In the genomic region with DNA sequence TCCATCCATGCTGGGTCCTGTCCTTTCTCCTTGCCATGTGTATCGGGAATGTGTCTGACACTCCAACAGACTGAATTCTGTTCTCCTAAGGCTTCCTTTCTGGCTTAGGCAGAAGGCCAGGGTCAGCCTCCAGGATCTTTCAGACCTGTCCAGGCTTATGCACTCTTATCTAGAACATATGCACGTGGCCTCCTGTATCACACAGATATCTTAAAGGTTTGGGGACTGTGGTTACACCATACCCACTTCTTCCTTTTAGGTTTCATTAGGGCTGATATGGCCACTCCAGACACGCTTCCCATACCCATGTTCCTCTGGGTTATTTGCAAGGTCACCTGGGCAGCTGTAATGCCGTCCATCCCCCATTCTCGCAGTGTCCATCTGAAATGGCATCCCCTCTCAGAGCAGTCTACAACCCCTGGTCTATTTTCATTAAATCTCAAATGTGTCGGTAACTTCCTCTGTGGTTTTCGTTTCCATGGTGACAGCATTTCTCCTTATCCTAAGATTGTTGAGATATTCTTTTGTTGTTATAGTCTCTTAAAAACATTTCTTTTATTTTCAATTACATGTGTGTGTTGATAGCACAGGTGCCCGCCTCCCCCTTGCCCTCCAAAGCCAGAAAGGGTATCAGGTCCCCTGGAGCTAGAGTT, we compare ENCODE assay signal across 24 mouse cellular contexts.
DNase-seq lines count a peak whose midpoint lies in the region; ATAC-seq and TF ChIP-seq lines count a peak whose summit lies in the region.
"Had no signal": no experiment of that assay in that cellular context is flagged by ENCODE, and none has a peak within 500 bp of the region (broad histone marks: within the 10 kb centered on the region; RNA-seq: fewer than 3 reads in every experiment).

No protein-coding gene starts in this region.

- no peak overlapping the region for H3K4me2 ChIP-seq in midbrain, embryonic 14.5 days (ENCODE audit: low read length)
- no peak overlapping the region for H3K4me2 ChIP-seq in midbrain, embryonic 13.5 days (replicated peaks)
- no peak overlapping the region for H3K4me2 ChIP-seq in liver, embryonic 14.5 days (ENCODE audit: low read depth)
- H3K4me2 ChIP-seq: embryonic facial prominence, embryonic 13.5 days; heart, embryonic 12.5 days; midbrain, embryonic 15.5 days; neural tube, embryonic 13.5 days had no signal

- H3K4me1 ChIP-seq in midbrain, embryonic 14.5 days (ENCODE audit: control insufficient read depth, insufficient read depth, low read length) = no peaks in the 10 kb centered on the region
- 0 out of 2 replicates have a peak, but pooled peaks cover 4% of the 10 kb centered on the region for H3K4me1 ChIP-seq in midbrain, embryonic 13.5 days (replicated peaks)
- H3K4me1 ChIP-seq in liver, embryonic 14.5 days (replicated peaks; ENCODE audit: control insufficient read depth in 2 of 2, insufficient read depth in 2 of 2, low read length in 1 of 2) = peaks cover 4 to 10% of the 10 kb centered on the region in 2 experiments
- H3K4me1 ChIP-seq: neural tube, embryonic 13.5 days had no signal

- no peak for ATAC-seq in midbrain, embryonic 14.5 days (ENCODE audit: low FRiP score, low TSS enrichment)
- no peak for ATAC-seq in midbrain, embryonic 13.5 days
- peak; percentile 35; the same call in 1 of the 2 replicates for ATAC-seq in erythroblast, adult 5-6 weeks (replicated peaks; ENCODE audit: low FRiP score, poor library complexity, severe bottlenecking)
- ATAC-seq in liver, embryonic 14.5 days (ENCODE audit: insufficient read depth) = peak; percentile 49
- ATAC-seq: forebrain, embryonic 14.5 days; hindbrain, postnatal 0 days; lung, postnatal 0 days; midbrain, embryonic 15.5 days had no signal

- H3K27me3 ChIP-seq in midbrain, embryonic 14.5 days (ENCODE audit: control insufficient read depth, insufficient read depth, low read length) = no peaks in the 10 kb centered on the region
- no peaks in the 10 kb centered on the region for H3K27me3 ChIP-seq in midbrain, embryonic 13.5 days
- no peaks in the 10 kb centered on the region for H3K27me3 ChIP-seq in liver, embryonic 14.5 days (ENCODE audit: control insufficient read depth, insufficient read depth, low read length)
- H3K27me3 ChIP-seq: embryonic facial prominence, embryonic 13.5 days; heart, embryonic 12.5 days; midbrain, embryonic 15.5 days; neural tube, embryonic 13.5 days had no signal

- TF ChIP-seq EP300 in liver, embryonic 14.5 days (IDR thresholded peaks at IDR 0.05; ENCODE audit: low read depth) = no peak

- H3K9me3 ChIP-seq in midbrain, embryonic 14.5 days (ENCODE audit: control insufficient read depth, low read length) = no peaks in the 10 kb centered on the region
- 0 out of 2 replicates have a peak, but pooled peaks cover 3% of the 10 kb centered on the region for H3K9me3 ChIP-seq in midbrain, embryonic 13.5 days
- H3K9me3 ChIP-seq in liver, embryonic 14.5 days (ENCODE audit: control insufficient read depth, low read length) = no peaks in the 10 kb centered on the region
- H3K9me3 ChIP-seq: embryonic facial prominence, embryonic 13.5 days; limb, embryonic 10.5 days; midbrain, embryonic 15.5 days had no signal

- 86% methylated on average over 8 of the region's 8 CpGs for WGBS in midbrain, embryonic 14.5 days
- 87% methylated on average over 8 of the region's 8 CpGs for WGBS in midbrain, embryonic 13.5 days
- WGBS in liver, embryonic 14.5 days (ENCODE audit: insufficient replicate concordance) = 41% methylated on average over 8 of the region's 8 CpGs

- H3K4me3 ChIP-seq in midbrain, embryonic 14.5 days (replicated peaks; ENCODE audit: low read depth, low read length) = no peak overlapping the region
- no peak overlapping the region for H3K4me3 ChIP-seq in midbrain, embryonic 13.5 days (replicated peaks)
- no peak overlapping the region for H3K4me3 ChIP-seq in liver, embryonic 14.5 days (ENCODE audit: insufficient read depth in 1 of 2, low read depth in 2 of 2, low read length in 2 of 2)
- H3K4me3 ChIP-seq: embryonic facial prominence, embryonic 13.5 days; heart, embryonic 12.5 days; limb, embryonic 10.5 days; midbrain, embryonic 15.5 days; myocyte; neural tube, embryonic 13.5 days had no signal

- peak; percentile 15 for DNase-seq in midbrain, embryonic 14.5 days
- DNase-seq in liver, embryonic 14.5 days (ENCODE audit: low read depth in 3 of 3, low spot score in 3 of 3) = peak in 1 of 3 experiments; percentile 31
- DNase-seq in cerebellum, postnatal 4 days (ENCODE audit: low spot score in 2 of 2) = no peak
- DNase-seq in retina, postnatal 1 day = no peak
- DNase-seq in kidney, postnatal 25 days = no peak
- DNase-seq: adrenal gland, adult 8-10 months; cerebellum, adult 18-20 months; cerebellum, postnatal 14 days; embryo, embryonic 11 days; heart, postnatal 10 days; kidney, adult 11 months; kidney, postnatal 10 days had no signal

- H3K36me3 ChIP-seq in midbrain, embryonic 14.5 days (ENCODE audit: control insufficient read depth, insufficient read depth, low read length) = peaks cover 16% of the 10 kb centered on the region
- peaks cover 25% of the 10 kb centered on the region for H3K36me3 ChIP-seq in midbrain, embryonic 13.5 days
- no peaks in the 10 kb centered on the region for H3K36me3 ChIP-seq in liver, embryonic 14.5 days (replicated peaks; ENCODE audit: control insufficient read depth, insufficient read depth, low read depth)
- H3K36me3 ChIP-seq: midbrain, embryonic 15.5 days had no signal

- no peak for TF ChIP-seq CTCF in liver, embryonic 14.5 days (IDR thresholded peaks at IDR 0.05; ENCODE audit: low read depth)

- H3K27ac ChIP-seq in midbrain, embryonic 14.5 days (replicated peaks; ENCODE audit: low read depth, low read length) = no peak overlapping the region
- no peak overlapping the region for H3K27ac ChIP-seq in midbrain, embryonic 13.5 days
- no peak overlapping the region for H3K27ac ChIP-seq in liver, embryonic 14.5 days
- H3K27ac ChIP-seq: embryonic facial prominence, embryonic 13.5 days; hindbrain, postnatal 0 days; limb, embryonic 10.5 days; midbrain, embryonic 15.5 days; neural tube, embryonic 13.5 days; stomach, postnatal 0 days had no signal

- H3K9ac ChIP-seq in midbrain, embryonic 14.5 days (replicated peaks; ENCODE audit: low read length) = no peak overlapping the region
- no peak overlapping the region for H3K9ac ChIP-seq in midbrain, embryonic 13.5 days (replicated peaks)
- no peak overlapping the region for H3K9ac ChIP-seq in liver, embryonic 14.5 days (replicated peaks)
- H3K9ac ChIP-seq: embryonic facial prominence, embryonic 13.5 days; heart, embryonic 12.5 days; midbrain, embryonic 15.5 days; neural tube, embryonic 13.5 days had no signal

Comparison
In these comparisons a context has a peak if more than half of its experiments do, and no peak if none do; other contexts are left out.
1. ATAC-seq: peak in erythroblast, adult 5-6 weeks (single experiment) and liver, embryonic 14.5 days (single experiment); none in midbrain, embryonic 14.5 days (single experiment) and midbrain, embryonic 13.5 days (single experiment).